Mouse (Mus musculus) gastrocnemius, postnatal 14 days (tissue): Measurements from ENCODE around the gene Coro1b. TPM values are rescaled to one million over a fixed set of nuclear protein-coding genes. Genes with fewer than 3 reads are reported as not detected.

Source experiments
- DNase-seq: peaks from one replicate; pipeline ENCODE4 v3.0.0; 2021; ENCODE audit warnings: mixed read lengths
- intact Hi-C: fragments of 180-260 bp; cut with DNase I; formaldehyde crosslinking; loops from one replicate; pipeline ENCODE4 v1.15.1; 2025; ENCODE audit warnings: low total_unique reads
- total RNA-seq, 2 experiments: library from RNA; stranded (reverse); gene quantifications; 2 replicates each; pipeline ENCODE4 v1.2.3; 2021

Gene Coro1b
- total RNA-seq, 2 experiments from 2014 or later: 31.7 to 31.8 TPM

DNA sequence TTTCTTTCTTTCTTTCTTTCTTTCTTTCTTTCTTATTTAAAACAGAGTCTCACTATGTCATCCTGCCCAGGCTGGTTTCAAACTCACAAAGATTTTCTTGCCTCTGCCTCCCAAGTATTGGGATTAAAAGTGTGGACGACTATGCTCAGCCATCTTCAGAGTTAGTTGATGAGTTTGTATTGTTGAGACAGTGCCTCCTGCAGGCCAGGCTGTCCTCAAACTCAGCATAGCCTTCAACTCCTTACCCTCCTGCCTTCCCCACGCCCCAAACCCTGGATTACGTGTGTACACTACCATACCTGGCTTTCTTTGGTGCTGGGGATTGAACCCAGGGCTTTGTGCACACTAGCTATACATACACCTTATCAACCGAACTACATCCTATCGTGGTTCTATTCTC is 12.0 kb upstream of the Coro1b start:
- DNase-seq: no peak
- intact Hi-C loops: no loop called here

GRCm38 (mm10) chr19:4137913-4138312 is 10.5 kb upstream of the Coro1b start:
- DNase-seq: no peak
- intact Hi-C loops: no loop called here

- no peak for DNase-seq
- intact Hi-C loops: no loop called here
Measured at GRCm38 (mm10) chr19:4139446-4139845, 9.0 kb upstream of the Coro1b start, which contains the start of gene Gpr152. Gpr152 (plus strand) TSS chr19:4139787.

- intact Hi-C loops: no loop called here
- DNase-seq: no peak
Measured at GRCm38 (mm10) chr19:4140147-4140546, 8.3 kb upstream of the Coro1b start.

DNA sequence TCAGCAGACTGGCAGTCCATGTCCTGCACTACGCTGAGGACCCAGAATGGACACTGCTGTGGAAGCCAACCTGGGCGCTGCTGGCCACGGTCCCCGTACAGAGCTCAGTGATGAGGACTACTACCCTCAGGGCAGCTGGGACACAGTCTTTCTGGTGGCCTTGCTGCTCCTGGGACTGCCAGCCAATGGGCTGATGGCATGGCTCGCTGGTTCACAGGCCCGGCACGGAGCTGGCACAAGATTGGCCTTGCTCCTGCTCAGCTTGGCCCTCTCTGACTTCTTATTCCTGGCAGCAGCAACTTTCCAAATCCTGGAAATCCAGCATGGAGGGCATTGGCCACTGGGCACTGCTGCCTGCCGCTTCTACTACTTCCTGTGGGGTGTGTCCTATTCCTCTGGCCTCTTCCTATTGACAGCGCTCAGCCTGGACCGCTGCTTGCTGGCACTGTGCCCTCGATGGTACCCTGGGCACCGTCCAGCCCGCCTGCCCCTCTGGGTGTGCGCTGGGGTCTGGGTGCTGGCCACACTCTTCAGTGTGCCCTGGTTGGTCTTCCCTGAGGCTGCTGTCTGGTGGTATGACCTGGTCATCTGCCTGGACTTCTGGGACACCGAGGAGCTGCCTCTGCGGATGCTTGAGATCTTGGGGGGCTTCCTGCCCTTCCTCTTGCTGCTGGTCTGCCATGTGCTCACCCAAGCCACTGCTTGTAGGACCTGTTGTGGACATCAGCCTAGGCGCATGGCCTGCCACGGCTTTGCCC is 5.8 kb upstream of the Coro1b start:
- DNase-seq: no peak
- intact Hi-C loops: no loop called here

- intact Hi-C loops: no loop called here
Measured at GRCm38 (mm10) chr19:4143759-4144268, 4.6 kb upstream of the Coro1b start, which contains the start of gene Cabp4. Cabp4 (minus strand) TSS chr19:4144033.

DNA sequence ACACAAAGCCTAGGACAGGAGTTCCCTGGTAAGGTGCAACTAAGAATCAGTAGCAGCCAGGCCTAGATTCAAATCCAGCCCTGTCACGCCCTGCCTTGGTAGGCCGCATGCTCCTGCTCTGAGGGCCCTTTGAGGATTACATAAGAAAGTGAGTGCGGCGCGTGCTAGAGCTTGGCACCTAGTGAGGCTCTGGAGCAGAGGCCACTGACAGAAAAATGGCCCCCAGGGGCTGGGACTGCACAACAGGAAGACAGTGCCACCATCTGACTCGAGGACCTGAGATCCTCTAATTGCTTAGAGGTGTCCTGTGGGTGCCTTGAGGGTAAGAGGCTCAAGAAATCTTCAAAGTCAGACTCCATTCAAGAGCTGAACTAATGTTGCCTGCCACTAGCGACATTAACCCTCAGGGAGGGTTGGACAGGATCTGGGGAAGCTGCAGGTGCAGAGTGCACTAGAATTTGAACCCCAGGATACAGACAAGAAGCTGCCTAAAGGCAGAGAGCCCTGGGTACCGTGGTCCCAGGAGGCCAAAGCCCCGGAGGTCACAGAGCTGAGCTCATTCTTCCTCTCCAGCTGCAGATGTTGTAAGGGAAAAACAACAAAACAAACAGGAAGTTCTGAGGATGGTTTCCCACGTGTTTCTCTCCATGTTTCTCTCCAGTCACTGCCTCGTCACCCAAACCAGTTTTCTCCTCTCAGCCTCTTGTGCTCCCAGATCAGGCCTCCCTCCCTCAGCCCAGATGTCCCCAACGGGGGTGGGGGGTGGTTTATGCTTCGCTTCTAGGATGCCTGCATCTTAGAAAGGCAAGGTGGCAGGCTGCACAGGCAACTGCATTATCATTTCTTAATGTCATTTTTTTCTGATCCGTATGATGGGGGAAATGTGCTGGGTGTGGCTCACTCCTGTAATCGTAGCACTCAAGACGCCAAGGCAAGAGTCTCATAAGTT is 3.6 kb upstream of the Coro1b start:
- DNase-seq: no peak
- intact Hi-C loops: no loop called here

More at GRCm38 (mm10) chr19:4143759-4144268, 4.6 kb upstream of the Coro1b start, which contains the start of gene Cabp4:
- DNase-seq: no peak

DNA sequence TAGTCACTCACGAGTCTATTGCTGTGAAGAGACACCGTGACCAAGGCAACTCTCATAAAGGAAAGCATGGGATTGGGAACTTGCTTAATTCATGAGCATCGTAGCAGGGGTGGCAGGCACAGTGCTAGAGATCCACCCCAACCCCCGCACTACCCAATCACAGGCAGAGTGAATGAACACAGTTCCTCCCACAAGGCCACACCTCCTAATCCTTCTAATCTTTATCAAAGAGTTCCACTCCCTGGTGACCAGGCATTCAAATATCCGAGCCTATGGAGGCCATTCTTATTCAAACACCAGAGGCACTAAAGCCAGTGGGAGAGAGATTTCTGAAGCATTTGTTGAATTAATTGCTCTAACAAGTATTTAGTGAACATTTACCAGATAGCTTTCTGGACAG is 2.5 kb upstream of the Coro1b start:
- DNase-seq: no peak
- intact Hi-C loops: no loop called here

DNA sequence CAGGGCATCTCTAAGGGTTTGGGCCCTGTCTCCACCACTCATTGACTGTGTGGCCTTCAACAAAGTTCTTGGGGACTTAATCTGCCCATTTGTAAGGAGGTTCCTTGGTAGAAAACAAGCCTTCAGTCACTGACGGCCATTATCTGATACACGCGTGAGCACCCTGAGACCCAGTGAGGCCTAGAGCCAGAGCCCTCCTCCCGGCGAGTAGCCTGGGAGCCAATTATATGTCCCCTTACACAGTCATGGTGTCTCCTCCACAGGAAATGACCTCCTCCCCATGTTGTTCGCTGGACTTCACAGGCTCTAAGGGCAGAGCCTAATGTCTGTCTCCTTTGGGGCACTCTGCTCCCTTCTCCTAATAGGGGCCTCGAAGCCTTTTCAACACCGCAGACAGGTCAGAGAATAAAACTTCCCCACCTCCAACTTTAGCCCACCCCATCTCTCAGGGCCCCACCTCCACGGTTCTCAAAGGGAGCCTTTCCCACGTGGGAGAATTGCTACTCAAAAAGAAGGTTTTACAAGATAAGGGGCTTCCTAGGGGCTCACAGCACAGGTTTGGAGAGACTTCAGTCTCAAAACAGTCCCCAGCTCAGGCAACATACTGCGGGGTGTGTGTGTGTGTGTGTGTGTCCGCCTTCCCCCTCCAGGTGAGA is 1.9 kb upstream of the Coro1b start:
- intact Hi-C loops: no loop called here
- DNase-seq: no peak

- DNase-seq: no peak
- intact Hi-C loops: no loop called here
Measured at GRCm38 (mm10) chr19:4147022-4147405, 1.4 kb upstream of the Coro1b start.

DNA sequence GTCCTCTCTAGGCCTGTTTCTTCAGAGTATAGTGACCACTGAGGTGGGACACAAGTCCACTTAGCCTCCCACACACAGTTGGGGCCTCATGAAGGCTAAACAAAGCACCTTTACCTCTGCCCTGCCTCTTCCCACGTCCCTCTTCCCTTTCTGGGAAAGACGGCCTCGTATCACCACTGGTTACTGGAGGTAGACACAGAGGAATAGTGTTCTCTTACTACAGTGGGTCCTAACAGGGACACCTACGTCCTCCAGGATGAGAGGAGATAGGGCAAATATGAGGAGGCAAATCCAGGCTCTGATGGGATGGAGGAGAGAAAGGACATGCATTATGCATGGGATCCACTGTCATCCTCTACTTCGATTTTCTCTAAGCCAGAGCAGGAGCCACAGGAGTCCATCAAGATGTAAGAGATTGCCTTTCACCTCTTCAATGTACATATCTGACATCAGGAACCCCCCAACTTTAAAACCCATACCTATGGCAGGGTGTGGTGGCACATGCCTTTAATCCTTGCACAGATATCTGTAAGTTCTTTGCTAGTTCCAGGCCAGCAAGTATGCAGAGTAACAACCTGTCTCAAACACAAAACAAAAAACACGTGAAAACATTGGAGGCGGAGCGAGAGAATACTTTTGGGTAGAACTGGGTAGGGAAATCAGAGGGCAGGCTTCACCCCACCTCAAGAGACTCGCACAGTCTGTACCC is 483 bp upstream of the Coro1b start:
- no peak for DNase-seq
- intact Hi-C loops: no loop called here

GRCm38 (mm10) chr19:4148819-4149218 is 400 bp downstream of the Coro1b start:
- intact Hi-C loops: no loop called here
- DNase-seq: no peak

DNA sequence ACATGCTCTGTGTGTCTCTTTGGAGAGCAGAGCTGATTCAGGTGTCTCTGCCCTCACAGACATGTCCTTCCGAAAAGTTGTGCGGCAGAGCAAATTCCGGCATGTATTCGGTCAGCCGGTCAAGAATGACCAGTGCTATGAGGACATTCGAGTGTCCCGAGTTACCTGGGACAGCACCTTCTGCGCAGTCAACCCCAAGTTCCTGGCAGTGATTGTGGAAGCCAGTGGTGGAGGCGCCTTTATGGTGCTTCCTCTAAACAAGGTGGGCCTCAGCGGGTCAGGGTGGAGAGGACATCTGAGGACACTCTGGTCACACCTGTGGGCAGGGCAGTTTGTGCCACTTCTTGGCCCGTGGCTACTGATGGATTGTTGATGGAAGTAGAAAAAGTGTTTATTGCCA is 864 bp downstream of the Coro1b start:
- intact Hi-C loops: no loop called here

GRCm38 (mm10) chr19:4149764-4150461 is 1.5 kb downstream of the Coro1b start:
- DNase-seq: no peak
- intact Hi-C loops: no loop called here

More for the DNA sequence above, 864 bp downstream of the Coro1b start:
- DNase-seq: no peak

GRCm38 (mm10) chr19:4150567-4151487 is 2.4 kb downstream of the Coro1b start:
- no peak for DNase-seq
- intact Hi-C loops: no loop called here

GRCm38 (mm10) chr19:4151488-4151860 is 3.1 kb downstream of the Coro1b start:
- intact Hi-C loops: no loop called here
- no peak for DNase-seq

GRCm38 (mm10) chr19:4151898-4152297 is 3.5 kb downstream of the Coro1b start:
- DNase-seq: no peak
- intact Hi-C loops: no loop called here
